Comparison of ENCODE assay signal across 8 mouse cellular contexts in the genomic region with DNA sequence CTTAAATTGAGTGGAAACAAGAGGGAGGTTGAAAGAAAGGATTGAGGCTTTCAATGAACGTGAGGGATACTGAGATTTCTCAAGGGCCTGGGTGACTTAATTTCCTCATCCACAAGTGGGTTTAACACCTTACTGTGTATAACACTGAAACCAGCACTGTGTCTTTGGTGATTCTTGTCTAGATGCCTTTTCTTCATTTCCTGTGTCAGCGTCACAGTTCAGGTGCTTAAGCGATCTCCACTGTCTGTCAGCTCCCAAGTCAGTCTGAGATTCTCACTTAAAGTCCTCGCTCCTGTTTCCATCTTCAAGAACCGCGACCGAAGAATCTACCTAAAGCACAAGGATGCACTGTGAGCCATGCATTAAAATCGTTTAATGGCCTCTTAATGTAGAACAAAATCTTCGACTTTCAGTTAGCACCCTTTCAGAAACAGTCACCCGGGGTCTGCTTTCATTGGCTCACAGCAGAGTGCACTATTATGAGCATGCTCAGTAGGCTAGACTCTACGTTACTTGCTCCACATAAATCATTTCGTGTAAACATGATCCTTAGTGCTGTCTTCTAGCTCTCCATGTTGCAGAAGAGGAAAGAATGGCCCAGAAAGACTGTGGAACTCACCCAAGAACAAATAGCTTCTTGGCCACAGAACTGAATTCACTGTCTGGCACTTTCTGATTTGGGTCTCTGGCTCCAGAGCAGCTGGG. TPM values are rescaled to one million over a fixed set of nuclear protein-coding genes. Genes with fewer than 3 reads are reported as not detected.
A peak's percentile ranks its signal among the peaks of the same experiment; 100 is the strongest.
DNase-seq lines count a peak whose midpoint lies in the region; ATAC-seq and TF ChIP-seq lines count a peak whose summit lies in the region.

No protein-coding gene starts in this region.

- DNase-seq in hindbrain, embryonic 10.5 days (ENCODE audit: low spot score) = no peak
- peak; percentile 72 for DNase-seq in A20 (ENCODE audit: low read depth, low spot score)
- DNase-seq in lung, postnatal 10 days = peak; percentile 56
- DNase-seq in adrenal gland, postnatal 10 days = no peak
- no peak for DNase-seq in urinary bladder, postnatal 10 days (ENCODE audit: low spot score)
- DNase-seq in cerebellum, postnatal 25 days = no peak

- peak overlapping the region; percentile 76; the same call in 1 of the 2 replicates for H3K4me3 ChIP-seq in hindbrain, embryonic 13.5 days
- no peak overlapping the region; the same call in 1 of the 2 replicates for H3K4me3 ChIP-seq in hindbrain, embryonic 10.5 days
- no peak overlapping the region; the same call in 1 of the 2 replicates for H3K4me3 ChIP-seq in cortical plate, adult 2 months (ENCODE audit: insufficient read depth, low read length)

- 75% methylated on average over 12 of the region's 12 CpGs for whole genome bisulfite sequencing in hindbrain, embryonic 13.5 days
- 79% methylated on average over 12 of the region's 12 CpGs for WGBS in hindbrain, embryonic 10.5 days

- TF ChIP-seq POLR2A in cortical plate, adult 2 months (IDR thresholded peaks at IDR 0.05; ENCODE audit: extremely low read depth, insufficient read depth, low read length) = no peak

- H3K4me1 ChIP-seq in hindbrain, embryonic 13.5 days (replicated peaks) = peaks cover 39% of the 10 kb centered on the region
- H3K4me1 ChIP-seq in hindbrain, embryonic 10.5 days (replicated peaks) = peaks cover 38% of the 10 kb centered on the region
- peaks cover 3% of the 10 kb centered on the region; the same call in 1 of the 2 replicates for H3K4me1 ChIP-seq in cortical plate, adult 2 months (ENCODE audit: control insufficient read depth, insufficient read depth, low read length)

- H3K36me3 ChIP-seq in hindbrain, embryonic 13.5 days = no peaks in the 10 kb centered on the region
- H3K36me3 ChIP-seq in hindbrain, embryonic 10.5 days = no peaks in the 10 kb centered on the region

- H3K9me3 ChIP-seq in hindbrain, embryonic 13.5 days = no peaks in the 10 kb centered on the region
- H3K9me3 ChIP-seq in hindbrain, embryonic 10.5 days = no peaks in the 10 kb centered on the region

- TF ChIP-seq CTCF in cortical plate, adult 2 months (IDR thresholded peaks at IDR 0.05; ENCODE audit: extremely low read depth, insufficient read depth, low read length) = no peak

- peak overlapping the region; percentile 90 for H3K4me2 ChIP-seq in hindbrain, embryonic 13.5 days

- 0 out of 2 replicates have a peak overlapping the region, but pooled peaks have one; percentile 44 for H3K27ac ChIP-seq in hindbrain, embryonic 13.5 days
- no peak overlapping the region for H3K27ac ChIP-seq in hindbrain, embryonic 10.5 days
- 0 out of 2 replicates have a peak overlapping the region, but pooled peaks have one; percentile 25 for H3K27ac ChIP-seq in cortical plate, adult 2 months (ENCODE audit: insufficient read depth, low read length)

- H3K9ac ChIP-seq in hindbrain, embryonic 13.5 days = 0 out of 2 replicates have a peak overlapping the region, but pooled peaks have one; percentile 95

- no peaks in the 10 kb centered on the region for H3K27me3 ChIP-seq in hindbrain, embryonic 13.5 days
- peaks cover 19% of the 10 kb centered on the region for H3K27me3 ChIP-seq in hindbrain, embryonic 10.5 days (ENCODE audit: insufficient read depth, poor library complexity, severe bottlenecking)

- no peak for ATAC-seq in hindbrain, embryonic 13.5 days (ENCODE audit: low FRiP score)

RNA-seq across cellular contexts. Expression of gene St6gal1, which starts 1.2 kb away (rescaled TPM):
- polyA plus RNA-seq in hindbrain, embryonic 13.5 days (2015; fragmentation: Nextera tagmentation; extraction: Ambion mirVana) = 38.9 and 41.6 TPM in 2 replicates
- polyA plus RNA-seq in hindbrain, embryonic 10.5 days (2016; fragmentation: Nextera tagmentation; extraction: Ambion mirVana) = 22.8 and 26.6 TPM in 2 replicates
- polyA plus RNA-seq in cortical plate, adult 2 months (2012; rRNA removed) = 13.3 and 13.5 TPM in 2 replicates
- 10 to 100 TPM; 41.4 to 48.5 TPM for total RNA-seq in adrenal gland, postnatal 10 days (2021)

Comparison
In these comparisons a context has a peak if more than half of its experiments do, and no peak if none do; other contexts are left out.
1. DNase-seq: peak in A20 (single experiment) and lung, postnatal 10 days (single experiment); none in hindbrain, embryonic 10.5 days (single experiment), adrenal gland, postnatal 10 days (single experiment), urinary bladder, postnatal 10 days (single experiment) and cerebellum, postnatal 25 days (0 of 2).